Mouse (Mus musculus) forebrain, embryonic 12.5 days (tissue): ENCODE data around the gene Tmbim4. TPM values are rescaled to one million over a fixed set of nuclear protein-coding genes. Genes with fewer than 3 reads are reported as not detected.
"Not testable (repeated sequence)": the region's sequence is repeated elsewhere in the genome, so short reads cannot be mapped to it uniquely, and the experiment has no call there.

Source experiments
- ATAC-seq: fragments of 200-750 bp; cut with Nextera tagmentation; 2 replicates; pipeline ENCODE4 v1.8.0; 2017; ENCODE audit warnings: moderate TSS enrichment; ENCODE audit not compliant: low FRiP score
- H3K27ac ChIP-seq: fragments of 300-500 bp; sonication (generic); 2 replicates; pipeline ENCODE4 v1.5.1; 2016; ENCODE audit warnings: mild to moderate bottlenecking
- H3K27me3 ChIP-seq: fragments of 300-500 bp; sonication (generic); 2 replicates; pipeline ENCODE4 v1.6.1; 2016; ENCODE audit warnings: mild to moderate bottlenecking
- H3K36me3 ChIP-seq: fragments of 300-500 bp; sonication (generic); replicated peaks from 2 replicates; pipeline ENCODE4 v1.6.1; 2016; ENCODE audit warnings: mild to moderate bottlenecking
- H3K4me1 ChIP-seq: fragments of 300-500 bp; sonication (generic); 2 replicates; pipeline ENCODE4 v1.6.1; 2016
- H3K4me2 ChIP-seq: fragments of 300-500 bp; sonication (generic); 2 replicates; pipeline ENCODE4 v1.6.1; 2016; ENCODE audit warnings: mild to moderate bottlenecking, moderate library complexity
- H3K4me3 ChIP-seq: fragments of 300-500 bp; sonication (generic); replicated peaks from 2 replicates; pipeline ENCODE4 v1.5.1; 2016; ENCODE audit warnings: mild to moderate bottlenecking
- H3K9ac ChIP-seq: fragments of 300-500 bp; sonication (generic); 2 replicates; pipeline ENCODE4 v1.6.1; 2016; ENCODE audit warnings: mild to moderate bottlenecking
- H3K9me3 ChIP-seq: fragments of 300-500 bp; sonication (generic); 2 replicates; pipeline ENCODE4 v1.6.1; 2016
- WGBS: fragments of 180-500 bp; shearing (Covaris S2); methylation state at CpG from one replicate; pipeline ENCODE4 v1.1.7; 2016; 5-methylcytosine and 5-hydroxymethylcytosine counted together
- polyA plus RNA-seq: library from polyadenylated mRNA; unstranded; fragments of >200 nt; fragmentation: Nextera tagmentation; extraction: Ambion mirVana; gene quantifications from 2 replicates; pipeline ENCODE4 v1.2.1, GENCODE M21; 2016

Tmbim4 gene
- polyA plus RNA-seq, 1 experiment from 2014 or later = 66.9 TPM

GRCm38 (mm10) chr10:120202467-120203250 is 1.3 kb downstream of the Tmbim4 start:
- no peak for ATAC-seq
- H3K9ac ChIP-seq = no peak overlapping the region
- H3K27me3 ChIP-seq = peaks cover 42% of the 10 kb centered on the region
- no peak overlapping the region for H3K4me3 ChIP-seq
- 77% methylated on average over 16 of the region's 16 CpGs for WGBS
- peaks cover 11% of the 10 kb centered on the region for H3K4me1 ChIP-seq
- no peak overlapping the region for H3K27ac ChIP-seq
- no peaks in the 10 kb centered on the region for H3K36me3 ChIP-seq
- no peak overlapping the region for H3K4me2 ChIP-seq
- H3K9me3 ChIP-seq = no peaks in the 10 kb centered on the region

- no peak overlapping the region for H3K4me3 ChIP-seq
- no peak overlapping the region for H3K9ac ChIP-seq
- 86% methylated on average over 13 of the region's 13 CpGs for WGBS
- no peak for ATAC-seq
- H3K9me3 ChIP-seq = no peaks in the 10 kb centered on the region
- peaks cover 17% of the 10 kb centered on the region for H3K4me1 ChIP-seq
- H3K27ac ChIP-seq = no peak overlapping the region
- no peak overlapping the region for H3K4me2 ChIP-seq
- H3K36me3 ChIP-seq = no peaks in the 10 kb centered on the region
- peaks cover 32% of the 10 kb centered on the region for H3K27me3 ChIP-seq
Measured at GRCm38 (mm10) chr10:120204591-120205210, 3.3 kb downstream of the Tmbim4 start.

GRCm38 (mm10) chr10:120208015-120208414 is 6.6 kb downstream of the Tmbim4 start:
- H3K9ac ChIP-seq = no peak overlapping the region
- H3K4me1 ChIP-seq = peaks cover 10% of the 10 kb centered on the region
- H3K36me3 ChIP-seq = 0 out of 2 replicates have a peak, but pooled peaks cover 5% of the 10 kb centered on the region
- peaks cover 5% of the 10 kb centered on the region for H3K9me3 ChIP-seq
- H3K27me3 ChIP-seq = peaks cover 7% of the 10 kb centered on the region; the same call in 1 of the 2 replicates
- 89% methylated on average over 8 of the region's 8 CpGs for WGBS
- no peak overlapping the region for H3K27ac ChIP-seq
- no peak overlapping the region for H3K4me3 ChIP-seq
- no peak for ATAC-seq
- H3K4me2 ChIP-seq = no peak overlapping the region

GRCm38 (mm10) chr10:120208575-120209538 is 7.5 kb downstream of the Tmbim4 start:
- WGBS = 6% methylated on average over 53 of the region's 53 CpGs
- Histone ChIP-seq H3K9me3 (peaks cover 5% of the 10 kb centered on the region), H3K9ac (peak overlapping the region; percentile 87), H3K4me3 (peak overlapping the region; percentile 93), H3K36me3 (0 out of 2 replicates have a peak, but pooled peaks cover 5% of the 10 kb centered on the region), H3K4me1 (peaks cover 10% of the 10 kb centered on the region), H3K4me2 (peak overlapping the region; percentile 76), H3K27ac (no peak overlapping the region), H3K27me3 (no peaks in the 10 kb centered on the region)
- peak; percentile 90 for ATAC-seq

- 78% methylated on average over 6 of the region's 6 CpGs for WGBS
- H3K9ac ChIP-seq = no peak overlapping the region
Measured at GRCm38 (mm10) chr10:120209539-120209925, 8.1 kb downstream of the Tmbim4 start.

GRCm38 (mm10) chr10:120210096-120210495 is 8.7 kb downstream of the Tmbim4 start:
- Histone ChIP-seq H3K4me3 (no peak overlapping the region), H3K36me3 (0 out of 2 replicates have a peak, but pooled peaks cover 5% of the 10 kb centered on the region), H3K27me3 (no peaks in the 10 kb centered on the region), H3K4me2 (peak overlapping the region; percentile 76; the same call in 1 of the 2 replicates), H3K27ac (no peak overlapping the region), H3K9me3 (peaks cover 5% of the 10 kb centered on the region), H3K4me1 (peaks cover 10% of the 10 kb centered on the region), H3K9ac (no peak overlapping the region)
- no peak for ATAC-seq
- WGBS = 91% methylated on average over 3 of the region's 3 CpGs

More at GRCm38 (mm10) chr10:120209539-120209925, 8.1 kb downstream of the Tmbim4 start:
- H3K9me3 ChIP-seq = peaks cover 5% of the 10 kb centered on the region
- peaks cover 10% of the 10 kb centered on the region for H3K4me1 ChIP-seq
- ATAC-seq = no peak
- H3K4me3 ChIP-seq = peak overlapping the region; percentile 93
- no peak overlapping the region for H3K27ac ChIP-seq
- H3K27me3 ChIP-seq = no peaks in the 10 kb centered on the region
- 0 out of 2 replicates have a peak, but pooled peaks cover 5% of the 10 kb centered on the region for H3K36me3 ChIP-seq
- H3K4me2 ChIP-seq = peak overlapping the region; percentile 76

GRCm38 (mm10) chr10:120217099-120217498 is 15.7 kb downstream of the Tmbim4 start:
- not testable (repeated sequence) for H3K9me3 ChIP-seq, H3K27me3 ChIP-seq, H3K9ac ChIP-seq, ATAC-seq, H3K4me3 ChIP-seq, H3K4me1 ChIP-seq, H3K4me2 ChIP-seq, H3K27ac ChIP-seq
- H3K36me3 ChIP-seq = peaks cover 17% of the 10 kb centered on the region
- WGBS = 85% methylated on average over 1 of the region's 1 CpGs

- H3K4me1 ChIP-seq = no peaks in the 10 kb centered on the region
- WGBS = 95% methylated on average over 10 of the region's 10 CpGs
Measured at GRCm38 (mm10) chr10:120218996-120219395, 17.6 kb downstream of the Tmbim4 start.

GRCm38 (mm10) chr10:120219578-120220359 is 18.4 kb downstream of the Tmbim4 start:
- Histone ChIP-seq H3K9me3 (no peaks in the 10 kb centered on the region), H3K9ac (no peak overlapping the region), H3K4me3 (no peak overlapping the region), H3K27ac (no peak overlapping the region), H3K4me1 (no peaks in the 10 kb centered on the region), H3K27me3 (no peaks in the 10 kb centered on the region), H3K36me3 (peaks cover 26% of the 10 kb centered on the region), H3K4me2 (no peak overlapping the region)
- 90% methylated on average over 14 of the region's 14 CpGs for WGBS
- ATAC-seq = no peak

More at GRCm38 (mm10) chr10:120218996-120219395, 17.6 kb downstream of the Tmbim4 start:
- no peak overlapping the region for H3K27ac ChIP-seq
- H3K4me3 ChIP-seq = no peak overlapping the region
- no peaks in the 10 kb centered on the region for H3K27me3 ChIP-seq
- no peak overlapping the region for H3K9ac ChIP-seq
- no peaks in the 10 kb centered on the region for H3K9me3 ChIP-seq
- H3K4me2 ChIP-seq = no peak overlapping the region
- peaks cover 20% of the 10 kb centered on the region for H3K36me3 ChIP-seq
- no peak for ATAC-seq

- Histone ChIP-seq H3K4me3 (no peak overlapping the region), H3K9me3 (no peaks in the 10 kb centered on the region), H3K27me3 (no peaks in the 10 kb centered on the region), H3K27ac (no peak overlapping the region), H3K4me2 (no peak overlapping the region), H3K4me1 (no peaks in the 10 kb centered on the region), H3K9ac (no peak overlapping the region), H3K36me3 (peaks cover 26% of the 10 kb centered on the region)
- 91% methylated on average over 7 of the region's 7 CpGs for WGBS
- no peak for ATAC-seq
Measured at GRCm38 (mm10) chr10:120220776-120221175, 19.4 kb downstream of the Tmbim4 start.
